ENCODE assay signal across 32 mouse cellular contexts in the genomic region with DNA sequence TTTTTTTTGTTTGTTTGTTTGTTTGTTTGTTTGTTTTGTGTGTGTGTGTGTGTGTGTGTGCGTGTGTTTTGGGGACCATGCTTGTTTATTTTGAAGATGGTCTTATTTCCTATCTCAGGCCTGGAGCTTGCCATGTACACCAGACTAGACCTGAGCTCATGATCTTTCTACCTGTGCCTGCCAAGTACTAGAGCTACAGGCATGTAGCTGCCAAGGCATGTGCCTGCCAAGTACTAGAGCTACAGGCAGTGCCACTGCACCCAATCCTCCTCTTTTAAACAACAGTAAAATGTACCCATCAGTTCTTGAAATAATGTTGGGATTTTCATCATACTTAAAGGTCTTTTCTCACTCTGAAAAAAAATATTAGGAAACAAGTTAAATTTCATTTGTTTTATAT. TPM values are rescaled to one million over a fixed set of nuclear protein-coding genes. Genes with fewer than 3 reads are reported as not detected.
DNase-seq lines count a peak whose midpoint lies in the region; ATAC-seq and TF ChIP-seq lines count a peak whose summit lies in the region.
"Had no signal": no experiment of that assay in that cellular context is flagged by ENCODE, and none has a peak within 500 bp of the region (broad histone marks: within the 10 kb centered on the region; RNA-seq: fewer than 3 reads in every experiment).

No protein-coding gene starts in this region.

- H3K4me2 ChIP-seq in liver, embryonic 12.5 days: no peak overlapping the region
- H3K4me2 ChIP-seq: forebrain, embryonic 13.5 days; heart, embryonic 15.5 days; hindbrain, embryonic 14.5 days; limb, embryonic 12.5 days; liver, embryonic 11.5 days; midbrain, embryonic 12.5 days; neural tube, embryonic 12.5 days had no signal

- H3K27me3 ChIP-seq in liver, adult 2 months (ENCODE audit: control insufficient read depth, insufficient read depth, low read length): no peaks in the 10 kb centered on the region
- peaks cover 16% of the 10 kb centered on the region for H3K27me3 ChIP-seq in liver, embryonic 12.5 days (replicated peaks)
- H3K27me3 ChIP-seq: forebrain, embryonic 13.5 days; heart, embryonic 15.5 days; midbrain, embryonic 12.5 days; neural tube, embryonic 12.5 days; Patski had no signal

- no peak for ATAC-seq in liver, embryonic 12.5 days
- ATAC-seq in megakaryocyte-erythroid progenitor cell, adult 5-6 weeks (replicated peaks; ENCODE audit: low FRiP score, low TSS enrichment, poor library complexity, severe bottlenecking): no peak
- ATAC-seq: forebrain, embryonic 13.5 days; intestine, postnatal 0 days; liver, postnatal 0 days; Patski had no signal

- H3K4me3 ChIP-seq in liver, adult 2 months (ENCODE audit: insufficient read depth, low read depth, low read length): no peak overlapping the region
- H3K4me3 ChIP-seq in liver, embryonic 12.5 days: no peak overlapping the region
- H3K4me3 ChIP-seq: forebrain, embryonic 13.5 days; heart, embryonic 10.5 days; heart, embryonic 15.5 days; left cerebral cortex, adult 2 months; limb, embryonic 12.5 days; midbrain, embryonic 12.5 days; myocyte; neural tube, embryonic 12.5 days had no signal

- TF ChIP-seq CTCF in liver, adult 2 months (IDR thresholded peaks at IDR 0.05; ENCODE audit: low read depth, low read length): no peak

- 88% methylated on average over 1 of the region's 1 CpGs for WGBS in liver, adult 2 months
- WGBS in liver, embryonic 12.5 days (ENCODE audit: insufficient replicate concordance): 73% methylated on average over 1 of the region's 1 CpGs

- H3K79me2 ChIP-seq in liver, adult 2 months (ENCODE audit: control insufficient read depth, insufficient read depth, low read length): no peaks in the 10 kb centered on the region

- TF ChIP-seq POLR2A in liver, adult 2 months (IDR thresholded peaks at IDR 0.05; ENCODE audit: extremely low read depth, insufficient read depth, low read length): no peak

- peak; percentile 72 for DNase-seq in cerebellum, adult 11-12 months
- DNase-seq in cerebellum, postnatal 4 days (ENCODE audit: low spot score in 2 of 2): no peak
- DNase-seq in gastrocnemius, adult 8-10 months (ENCODE audit: low spot score in 2 of 2): peak; percentile 14 to 22
- DNase-seq in gastrocnemius, postnatal 4 days (ENCODE audit: low spot score in 2 of 2): no peak
- peak; percentile 54 for DNase-seq in liver, adult 2 months (ENCODE audit: extremely low read depth, low read depth, low spot score)
- DNase-seq: adrenal gland, postnatal 25 days; gastrocnemius, postnatal 36 days; kidney, adult 9 months; kidney, postnatal 14 days; liver, postnatal 0 days; lung, postnatal 36 days; right cerebral cortex, adult 18-20 months; thymus, adult 18-20 months; thymus, postnatal 25 days had no signal

- no peaks in the 10 kb centered on the region for H3K36me3 ChIP-seq in liver, adult 2 months (ENCODE audit: control insufficient read depth, insufficient read depth, low read length)
- H3K36me3 ChIP-seq in liver, embryonic 12.5 days: no peaks in the 10 kb centered on the region
- H3K36me3 ChIP-seq: heart, embryonic 15.5 days; limb, embryonic 12.5 days had no signal

- H3K9ac ChIP-seq in liver, adult 2 months (ENCODE audit: low read depth, low read length): no peak overlapping the region
- H3K9ac ChIP-seq in liver, embryonic 12.5 days: no peak overlapping the region
- H3K9ac ChIP-seq: forebrain, embryonic 13.5 days; heart, embryonic 15.5 days; hindbrain, embryonic 14.5 days; limb, embryonic 12.5 days; liver, postnatal 0 days; midbrain, embryonic 12.5 days; neural tube, embryonic 12.5 days had no signal

- H3K9me3 ChIP-seq in liver, embryonic 12.5 days (replicated peaks): no peaks in the 10 kb centered on the region
- H3K9me3 ChIP-seq: forebrain, embryonic 13.5 days; heart, embryonic 10.5 days; heart, embryonic 15.5 days; limb, embryonic 12.5 days; midbrain, embryonic 12.5 days; neural tube, embryonic 12.5 days had no signal

- H3K4me1 ChIP-seq in liver, adult 2 months (ENCODE audit: control insufficient read depth, insufficient read depth, low read length): no peaks in the 10 kb centered on the region
- H3K4me1 ChIP-seq in liver, embryonic 12.5 days: peaks cover 36% of the 10 kb centered on the region
- H3K4me1 ChIP-seq: limb, embryonic 12.5 days; midbrain, embryonic 12.5 days; neural tube, embryonic 12.5 days had no signal

- no peak overlapping the region for H3K27ac ChIP-seq in liver, adult 2 months (replicated peaks; ENCODE audit: insufficient read depth, low read depth, low read length)
- no peak overlapping the region for H3K27ac ChIP-seq in liver, embryonic 12.5 days
- H3K27ac ChIP-seq: forebrain, embryonic 13.5 days; heart, embryonic 10.5 days; heart, embryonic 15.5 days; hindbrain, embryonic 14.5 days; left cerebral cortex, adult 2 months; limb, embryonic 12.5 days; midbrain, embryonic 12.5 days; neural tube, embryonic 12.5 days; stomach, postnatal 0 days had no signal

RNA-seq across cellular contexts. Expression of a gene that starts 11.6 kb away (rescaled TPM):
- total RNA-seq in gastrocnemius, adult 8-10 months (2022): 1 to 10 TPM; 7.6 to 9.8 (median 8.5) TPM
- total RNA-seq in gastrocnemius, postnatal 4 days (2021): 10 to 100 TPM in 1 of 2 experiments, 1 to 10 TPM in 1; 7.5 to 10.1 TPM
- 0.18 and 0.67 TPM in 2 replicates for total RNA-seq in liver, adult 2 months (2014; rRNA removed)
- polyA plus RNA-seq in liver, adult 2 months (2012; rRNA removed): 1.1 and 1.4 TPM in 2 replicates
- polyA plus RNA-seq in liver, embryonic 12.5 days (2016; fragmentation: Nextera tagmentation; extraction: Ambion mirVana): 6.6 and 7.3 TPM in 2 replicates
- total RNA-seq in megakaryocyte-erythroid progenitor cell, adult 5-6 weeks (2014; fragmentation: Nextera tagmentation): not detected in 2 replicates
- total RNA-seq in megakaryocyte-erythroid progenitor cell, adult 5-6 weeks (2017): not detected in 2 replicates
- total RNA-seq: hematopoietic stem cell, adult 5-6 weeks; megakaryocyte, adult 5-6 weeks; MEL had no signal

RNA-seq across cellular contexts. Expression of a gene that starts 27.1 kb away (rescaled TPM):
- total RNA-seq in gastrocnemius, adult 8-10 months (2022): 100 to 1,000 TPM; 151 to 157 (median 154) TPM
- total RNA-seq in gastrocnemius, postnatal 4 days (2021): 100 to 1,000 TPM; 116 to 138 TPM
- total RNA-seq in liver, adult 2 months (2014; rRNA removed): 186 TPM in 2 replicates
- 103 and 108 TPM in 2 replicates for polyA plus RNA-seq in liver, adult 2 months (2012; rRNA removed)
- polyA plus RNA-seq in liver, embryonic 12.5 days (2016; fragmentation: Nextera tagmentation; extraction: Ambion mirVana): 142 and 146 TPM in 2 replicates
- total RNA-seq in megakaryocyte-erythroid progenitor cell, adult 5-6 weeks (2014; fragmentation: Nextera tagmentation): 145 and 167 TPM in 2 replicates
- 159 and 166 TPM in 2 replicates for total RNA-seq in megakaryocyte-erythroid progenitor cell, adult 5-6 weeks (2017)

RNA-seq across cellular contexts. Expression of a gene that starts 30.5 kb away (rescaled TPM):
- total RNA-seq in gastrocnemius, adult 8-10 months (2022): 10 to 100 TPM; 17.9 to 24.0 (median 22.6) TPM
- 10 to 100 TPM; 19.6 to 23.5 TPM for total RNA-seq in gastrocnemius, postnatal 4 days (2021)
- 9.0 and 9.3 TPM in 2 replicates for total RNA-seq in liver, adult 2 months (2014; rRNA removed)
- polyA plus RNA-seq in liver, adult 2 months (2012; rRNA removed): 12.7 and 13.5 TPM in 2 replicates
- 22.6 and 26.0 TPM in 2 replicates for polyA plus RNA-seq in liver, embryonic 12.5 days (2016; fragmentation: Nextera tagmentation; extraction: Ambion mirVana)
- total RNA-seq in megakaryocyte-erythroid progenitor cell, adult 5-6 weeks (2014; fragmentation: Nextera tagmentation): 14.3 and 18.7 TPM in 2 replicates
- total RNA-seq in megakaryocyte-erythroid progenitor cell, adult 5-6 weeks (2017): 28.6 and 32.0 TPM in 2 replicates

RNA-seq across cellular contexts. Expression of a gene that starts 30.6 kb away (rescaled TPM):
- total RNA-seq in gastrocnemius, adult 8-10 months (2022): 100 to 1,000 TPM; 495 to 615 (median 547) TPM
- total RNA-seq in gastrocnemius, postnatal 4 days (2021): 100 to 1,000 TPM; 329 to 331 TPM
- 191 and 201 TPM in 2 replicates for total RNA-seq in liver, adult 2 months (2014; rRNA removed)
- 199 and 205 TPM in 2 replicates for polyA plus RNA-seq in liver, adult 2 months (2012; rRNA removed)
- polyA plus RNA-seq in liver, embryonic 12.5 days (2016; fragmentation: Nextera tagmentation; extraction: Ambion mirVana): 171 and 177 TPM in 2 replicates
- 200 and 247 TPM in 2 replicates for total RNA-seq in megakaryocyte-erythroid progenitor cell, adult 5-6 weeks (2014; fragmentation: Nextera tagmentation)
- total RNA-seq in megakaryocyte-erythroid progenitor cell, adult 5-6 weeks (2017): 96.1 and 109 TPM in 2 replicates

Comparison
In these comparisons a context has a peak if more than half of its experiments do, and no peak if none do; other contexts are left out.
1. DNase-seq: peak in cerebellum, adult 11-12 months (single experiment), gastrocnemius, adult 8-10 months (2 of 2) and liver, adult 2 months (single experiment); none in cerebellum, postnatal 4 days (0 of 2) and gastrocnemius, postnatal 4 days (0 of 2).